In genomic region chr13:52646566-52646965, GRCm38 (mm10) we compare ENCODE assay signal across 29 mouse cellular contexts.
DNase-seq lines count a peak whose midpoint lies in the region; ATAC-seq and TF ChIP-seq lines count a peak whose summit lies in the region.
"Had no signal": no experiment of that assay in that cellular context is flagged by ENCODE, and none has a peak within 500 bp of the region (broad histone marks: within the 10 kb centered on the region; RNA-seq: fewer than 3 reads in every experiment).

No protein-coding gene starts in this region.

- H3K4me3 ChIP-seq in embryonic facial prominence, embryonic 10.5 days: no peak overlapping the region
- H3K4me3 ChIP-seq in intestine, postnatal 0 days (ENCODE audit: low read depth, low read length): no peak overlapping the region
- H3K4me3 ChIP-seq: embryonic facial prominence, embryonic 13.5 days; embryonic facial prominence, embryonic 15.5 days; erythroblast, embryonic 14.5 days; forebrain, embryonic 10.5 days; forebrain, embryonic 12.5 days had no signal

- intact Hi-C loops in heart, postnatal 14 days (cut with DNase I): no loop called here

- no peak overlapping the region for H3K9ac ChIP-seq in intestine, postnatal 0 days (ENCODE audit: low read depth, low read length)
- H3K9ac ChIP-seq: embryonic facial prominence, embryonic 13.5 days; embryonic facial prominence, embryonic 15.5 days; forebrain, embryonic 12.5 days had no signal

- no peaks in the 10 kb centered on the region for H3K27me3 ChIP-seq in embryonic facial prominence, embryonic 10.5 days (replicated peaks; ENCODE audit: low read depth, poor library complexity, severe bottlenecking)
- H3K27me3 ChIP-seq in intestine, postnatal 0 days (replicated peaks; ENCODE audit: control insufficient read depth, insufficient read depth, low read length): no peaks in the 10 kb centered on the region
- H3K27me3 ChIP-seq: CH12.LX; embryonic facial prominence, embryonic 13.5 days; embryonic facial prominence, embryonic 15.5 days; forebrain, embryonic 12.5 days; Patski had no signal

- H3K4me2 ChIP-seq in intestine, postnatal 0 days (replicated peaks; ENCODE audit: low read depth): no peak overlapping the region
- H3K4me2 ChIP-seq: embryonic facial prominence, embryonic 13.5 days; embryonic facial prominence, embryonic 15.5 days; forebrain, embryonic 12.5 days had no signal

- H3K36me3 ChIP-seq in embryonic facial prominence, embryonic 10.5 days (replicated peaks): no peaks in the 10 kb centered on the region
- H3K36me3 ChIP-seq in intestine, postnatal 0 days (ENCODE audit: control insufficient read depth, insufficient read depth): peaks cover 5% of the 10 kb centered on the region; the same call in 1 of the 2 replicates
- H3K36me3 ChIP-seq: embryonic facial prominence, embryonic 13.5 days; embryonic facial prominence, embryonic 15.5 days; forebrain, embryonic 10.5 days; forebrain, embryonic 12.5 days; G1E had no signal

- peak; percentile 85 for DNase-seq in heart, adult 11 months
- no peak for DNase-seq in heart, postnatal 14 days
- DNase-seq in embryo, embryonic 10.5 days (ENCODE audit: low spot score): peak; percentile 44
- no peak for DNase-seq in embryonic facial prominence, embryonic 10.5 days (ENCODE audit: low spot score)
- DNase-seq in mesoderm, embryonic 11.5 days (ENCODE audit: low read depth, low spot score): peak; percentile 45
- DNase-seq in layer of hippocampus, postnatal 36 days: no peak
- DNase-seq in kidney, adult 11 months: no peak
- DNase-seq: adrenal gland, adult 8-10 months; adrenal gland, postnatal 14 days; adrenal gland, postnatal 36 days; B cell, adult 2 months; cerebellum, adult 11-12 months; cerebellum, adult 2 months; cerebellum, adult 9-10 months; cerebellum, postnatal 10 days; cerebellum, postnatal 25 days had no signal

- TF ChIP-seq CTCF in intestine, postnatal 0 days (IDR thresholded peaks at IDR 0.05; ENCODE audit: low read depth): no peak

- WGBS in embryonic facial prominence, embryonic 10.5 days: 82% methylated on average over 3 of the region's 3 CpGs
- WGBS in intestine, postnatal 0 days: 84% methylated on average over 3 of the region's 3 CpGs

- no peaks in the 10 kb centered on the region for H3K9me3 ChIP-seq in embryonic facial prominence, embryonic 10.5 days
- no peaks in the 10 kb centered on the region for H3K9me3 ChIP-seq in intestine, postnatal 0 days (ENCODE audit: control insufficient read depth)
- H3K9me3 ChIP-seq: embryonic facial prominence, embryonic 13.5 days; embryonic facial prominence, embryonic 15.5 days; forebrain, embryonic 10.5 days; forebrain, embryonic 12.5 days had no signal

- H3K4me1 ChIP-seq in embryonic facial prominence, embryonic 10.5 days: peaks cover 21% of the 10 kb centered on the region
- no peaks in the 10 kb centered on the region for H3K4me1 ChIP-seq in intestine, postnatal 0 days (replicated peaks; ENCODE audit: control insufficient read depth, insufficient read depth, low read length)
- H3K4me1 ChIP-seq: embryonic facial prominence, embryonic 13.5 days; embryonic facial prominence, embryonic 15.5 days; forebrain, embryonic 12.5 days had no signal

- ATAC-seq in intestine, postnatal 0 days: no peak
- ATAC-seq: activated CD4-positive, CD25-positive, alpha-beta regulatory T cell, adult 4 months; CD4-positive, CD25-positive, alpha-beta regulatory T cell, adult 4 months; forebrain, embryonic 14.5 days; forebrain, embryonic 16.5 days; Patski had no signal

- 0 out of 2 replicates have a peak overlapping the region, but pooled peaks have one; percentile 10 for H3K27ac ChIP-seq in embryonic facial prominence, embryonic 10.5 days (replicated peaks)
- no peak overlapping the region for H3K27ac ChIP-seq in intestine, postnatal 0 days (ENCODE audit: low read depth, low read length)
- H3K27ac ChIP-seq: embryonic facial prominence, embryonic 13.5 days; embryonic facial prominence, embryonic 15.5 days; forebrain, embryonic 10.5 days; forebrain, embryonic 12.5 days had no signal

Comparison
In these comparisons a context has a peak if more than half of its experiments do, and no peak if none do; other contexts are left out.
1. DNase-seq: peak in heart, adult 11 months (single experiment), embryo, embryonic 10.5 days (single experiment) and mesoderm, embryonic 11.5 days (single experiment); none in heart, postnatal 14 days (0 of 2), embryonic facial prominence, embryonic 10.5 days (single experiment), layer of hippocampus, postnatal 36 days (0 of 2) and kidney, adult 11 months (single experiment).